18 mouse cellular contexts compared by ENCODE assay signal in the genomic region with DNA sequence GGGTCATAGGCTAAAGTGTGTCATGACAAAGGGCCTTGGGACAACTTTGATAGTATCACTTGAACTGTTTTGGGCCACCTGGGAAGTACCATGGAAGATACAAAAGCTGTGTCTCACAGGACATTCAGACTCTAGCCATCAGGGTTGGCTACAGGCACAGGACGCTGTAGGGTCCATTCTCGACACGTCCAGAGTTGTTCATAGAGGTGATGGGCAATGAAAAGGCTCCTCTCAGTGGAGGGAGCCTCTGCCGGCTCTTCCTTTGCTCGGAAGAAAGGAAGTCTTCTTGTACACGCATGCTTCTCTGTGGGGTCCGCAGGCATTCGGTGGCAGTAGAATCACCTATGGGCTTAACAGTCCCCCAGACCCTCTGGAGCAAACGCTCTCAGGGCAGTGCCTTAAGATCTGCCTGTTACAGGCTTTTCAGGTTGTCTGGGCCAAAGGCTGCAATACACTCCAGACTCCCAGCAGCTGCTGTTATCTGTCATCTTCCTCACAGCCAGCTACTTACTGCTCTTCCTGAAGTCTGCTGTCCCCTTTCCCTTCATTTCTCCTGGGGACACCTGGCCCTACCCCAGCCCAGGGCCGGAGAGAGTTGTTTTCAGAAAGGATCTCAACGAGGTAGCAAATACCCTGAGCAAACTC. TPM values are rescaled to one million over a fixed set of nuclear protein-coding genes. Genes with fewer than 3 reads are reported as not detected.
A peak's percentile ranks its signal among the peaks of the same experiment; 100 is the strongest.
DNase-seq lines count a peak whose midpoint lies in the region; ATAC-seq and TF ChIP-seq lines count a peak whose summit lies in the region.
"Had no signal": no experiment of that assay in that cellular context is flagged by ENCODE, and none has a peak within 500 bp of the region (broad histone marks: within the 10 kb centered on the region; RNA-seq: fewer than 3 reads in every experiment).

No protein-coding gene starts in this region.

- 85% methylated on average over 11 of the region's 11 CpGs for WGBS in hindbrain, embryonic 16.5 days
- 87% methylated on average over 11 of the region's 11 CpGs for WGBS in hindbrain, embryonic 12.5 days
- 82% methylated on average over 11 of the region's 11 CpGs for WGBS in small intestine, adult 2 months

- H3K9ac ChIP-seq in hindbrain, embryonic 16.5 days (ENCODE audit: low read depth, low read length): no peak overlapping the region
- H3K9ac ChIP-seq in hindbrain, embryonic 12.5 days: no peak overlapping the region
- H3K9ac ChIP-seq: hindbrain, embryonic 13.5 days; liver, embryonic 14.5 days; neural tube, embryonic 12.5 days had no signal

- intact Hi-C loops in left cerebral cortex, adult 2 months (cut with DNase I): loop anchor here (2.0 kb wide), 1 partner anchor 17 kb away; no protein-coding TSS in a partner anchor

- H3K36me3 ChIP-seq in hindbrain, embryonic 16.5 days (ENCODE audit: control insufficient read depth, insufficient read depth, low read length): no peaks in the 10 kb centered on the region
- H3K36me3 ChIP-seq in hindbrain, embryonic 12.5 days: no peaks in the 10 kb centered on the region
- no peaks in the 10 kb centered on the region for H3K36me3 ChIP-seq in small intestine, adult 2 months (ENCODE audit: control insufficient read depth, insufficient read depth, low read length)
- H3K36me3 ChIP-seq: hindbrain, embryonic 13.5 days; neural tube, embryonic 12.5 days had no signal

- peak overlapping the region; percentile 20; the same call in 1 of the 2 replicates for H3K4me2 ChIP-seq in hindbrain, embryonic 16.5 days (ENCODE audit: low read length)
- no peak overlapping the region for H3K4me2 ChIP-seq in hindbrain, embryonic 12.5 days (replicated peaks)
- H3K4me2 ChIP-seq: hindbrain, embryonic 13.5 days; neural tube, embryonic 12.5 days had no signal

- TF ChIP-seq CTCF in left cerebral cortex, adult 2 months (IDR thresholded peaks at IDR 0.05): no peak
- TF ChIP-seq CTCF in small intestine, adult 2 months (IDR thresholded peaks at IDR 0.05; ENCODE audit: extremely low read depth, insufficient read length, insufficient replicate concordance, low read depth, low read length): no peak

- H3K4me3 ChIP-seq in hindbrain, embryonic 16.5 days (ENCODE audit: low read length): no peak overlapping the region
- no peak overlapping the region for H3K4me3 ChIP-seq in hindbrain, embryonic 12.5 days
- H3K4me3 ChIP-seq in left cerebral cortex, adult 2 months: no peak overlapping the region
- H3K4me3 ChIP-seq in small intestine, adult 2 months (ENCODE audit: low read depth, low read length): no peak overlapping the region
- H3K4me3 ChIP-seq: hindbrain, embryonic 13.5 days; neural tube, embryonic 12.5 days had no signal

- no peak for TF ChIP-seq POLR2A in small intestine, adult 2 months (IDR thresholded peaks at IDR 0.05; ENCODE audit: low read depth, low read length)

- ATAC-seq in hindbrain, embryonic 16.5 days: no peak
- no peak for ATAC-seq in hindbrain, embryonic 12.5 days (ENCODE audit: low FRiP score)
- ATAC-seq: forebrain, embryonic 16.5 days had no signal

- DNase-seq in gastrocnemius, adult 18-20 months (ENCODE audit: low spot score): peak; percentile 15
- DNase-seq in gastrocnemius, postnatal 4 days (ENCODE audit: low spot score in 2 of 2): no peak
- no peak for DNase-seq in left cerebral cortex, adult 2 months (ENCODE audit: extremely low spot score in 1 of 2, low spot score in 2 of 2)
- no peak for DNase-seq in left cerebral cortex, adult 9 months (ENCODE audit: low spot score in 2 of 2)
- DNase-seq: right cerebral cortex, postnatal 25 days had no signal

- H3K4me1 ChIP-seq in hindbrain, embryonic 16.5 days (ENCODE audit: control insufficient read depth, insufficient read depth, low read depth, low read length): peaks cover 9% of the 10 kb centered on the region; the same call in 1 of the 2 replicates
- peaks cover 23% of the 10 kb centered on the region for H3K4me1 ChIP-seq in hindbrain, embryonic 12.5 days
- H3K4me1 ChIP-seq in small intestine, adult 2 months (ENCODE audit: control insufficient read depth, insufficient read depth, insufficient read length, low read length): peaks cover 37% of the 10 kb centered on the region

- H3K27me3 ChIP-seq in hindbrain, embryonic 16.5 days (replicated peaks; ENCODE audit: control insufficient read depth, insufficient read depth, low read length): no peaks in the 10 kb centered on the region
- peaks cover 14% of the 10 kb centered on the region; the same call in 1 of the 2 replicates for H3K27me3 ChIP-seq in hindbrain, embryonic 12.5 days
- no peaks in the 10 kb centered on the region for H3K27me3 ChIP-seq in small intestine, adult 2 months (ENCODE audit: control insufficient read depth, insufficient read depth, low read length)

- H3K27ac ChIP-seq in hindbrain, embryonic 16.5 days (ENCODE audit: low read depth, low read length): no peak overlapping the region
- H3K27ac ChIP-seq in hindbrain, embryonic 12.5 days: no peak overlapping the region
- 0 out of 2 replicates have a peak overlapping the region, but pooled peaks have one; percentile 5 for H3K27ac ChIP-seq in left cerebral cortex, adult 2 months
- peak overlapping the region; percentile 97 for H3K27ac ChIP-seq in small intestine, adult 2 months (ENCODE audit: insufficient read depth, low read depth, low read length)
- H3K27ac ChIP-seq: hindbrain, embryonic 13.5 days; liver, embryonic 14.5 days; neural tube, embryonic 12.5 days had no signal

- no peaks in the 10 kb centered on the region for H3K9me3 ChIP-seq in hindbrain, embryonic 16.5 days (ENCODE audit: control insufficient read depth, low read length)
- H3K9me3 ChIP-seq in hindbrain, embryonic 12.5 days (replicated peaks): no peaks in the 10 kb centered on the region
- H3K9me3 ChIP-seq: hindbrain, embryonic 13.5 days; neural tube, embryonic 12.5 days had no signal

RNA-seq across cellular contexts. Expression of a gene that starts 10.6 kb away (rescaled TPM):
- total RNA-seq in gastrocnemius, adult 18-20 months (2021): 100 to 1,000 TPM; 125 to 221 TPM
- 100 to 1,000 TPM in 1 of 2 experiments, 10 to 100 TPM in 1; 96.7 to 121 TPM for total RNA-seq in gastrocnemius, postnatal 4 days (2021)
- 12.8 and 18.6 TPM in 2 replicates for polyA plus RNA-seq in hindbrain, embryonic 16.5 days (2015; fragmentation: Nextera tagmentation; extraction: Ambion mirVana)
- 11.5 and 14.2 TPM in 2 replicates for polyA plus RNA-seq in hindbrain, embryonic 12.5 days (2016; fragmentation: Nextera tagmentation; extraction: Ambion mirVana)
- 100 to 1,000 TPM in 1 of 2 experiments, 10 to 100 TPM in 1; 99.3 to 120 TPM for total RNA-seq in left cerebral cortex, adult 2 months (2021)
- 12.0 and 17.7 TPM in 2 replicates for polyA plus RNA-seq in small intestine, adult 2 months (2012; rRNA removed)

RNA-seq across cellular contexts. Expression of a gene that starts 24.1 kb away (rescaled TPM):
- total RNA-seq in gastrocnemius, adult 18-20 months (2021): not detected
- total RNA-seq in gastrocnemius, postnatal 4 days (2021): not detected
- 0.20 and 0.31 TPM in 2 replicates for polyA plus RNA-seq in hindbrain, embryonic 16.5 days (2015; fragmentation: Nextera tagmentation; extraction: Ambion mirVana)
- 0.14 and 0.30 TPM in 2 replicates for polyA plus RNA-seq in hindbrain, embryonic 12.5 days (2016; fragmentation: Nextera tagmentation; extraction: Ambion mirVana)
- 1 to 10 TPM in 1 of 2 experiments, under 1 TPM in 1; 0.82 to 1.6 TPM for total RNA-seq in left cerebral cortex, adult 2 months (2021)
- 0.04 TPM in 2 replicates for polyA plus RNA-seq in small intestine, adult 2 months (2012; rRNA removed)
- total RNA-seq: gastrocnemius, adult 8-10 months; left cerebral cortex, postnatal 4 days; megakaryocyte, adult 5-6 weeks had no signal
- polyA plus RNA-seq: forebrain, embryonic 16.5 days; liver, embryonic 14.5 days had no signal

RNA-seq across cellular contexts. Expression of a gene that starts 29.7 kb away (rescaled TPM):
- total RNA-seq in gastrocnemius, adult 18-20 months (2021): 1 to 10 TPM; 3.9 to 5.4 TPM
- 10 to 100 TPM; 12.9 to 15.0 TPM for total RNA-seq in gastrocnemius, postnatal 4 days (2021)
- polyA plus RNA-seq in hindbrain, embryonic 16.5 days (2015; fragmentation: Nextera tagmentation; extraction: Ambion mirVana): 8.5 and 9.5 TPM in 2 replicates
- 1.4 and 1.8 TPM in 2 replicates for polyA plus RNA-seq in hindbrain, embryonic 12.5 days (2016; fragmentation: Nextera tagmentation; extraction: Ambion mirVana)
- 10 to 100 TPM; 14.2 to 15.3 TPM for total RNA-seq in left cerebral cortex, adult 2 months (2021)
- 6.4 and 7.0 TPM in 2 replicates for polyA plus RNA-seq in small intestine, adult 2 months (2012; rRNA removed)

RNA-seq across cellular contexts. Expression of a gene that starts 34.2 kb away (rescaled TPM):
- total RNA-seq in gastrocnemius, adult 18-20 months (2021): 10 to 100 TPM in 1 of 2 experiments, 1 to 10 TPM in 1; 7.9 to 10.5 TPM
- 10 to 100 TPM; 21.7 to 33.0 TPM for total RNA-seq in gastrocnemius, postnatal 4 days (2021)
- 10.2 and 18.7 TPM in 2 replicates for polyA plus RNA-seq in hindbrain, embryonic 16.5 days (2015; fragmentation: Nextera tagmentation; extraction: Ambion mirVana)
- not detected in 2 replicates for polyA plus RNA-seq in hindbrain, embryonic 12.5 days (2016; fragmentation: Nextera tagmentation; extraction: Ambion mirVana)
- total RNA-seq in left cerebral cortex, adult 2 months (2021): 100 to 1,000 TPM; 838 to 856 TPM
- 17.0 and 20.7 TPM in 2 replicates for polyA plus RNA-seq in small intestine, adult 2 months (2012; rRNA removed)
- polyA plus RNA-seq: C2C12 had no signal

RNA-seq across cellular contexts. Expression of a gene that starts 35.9 kb away (rescaled TPM):
- 1 to 10 TPM in 1 of 2 experiments, under 1 TPM in 1; 0.43 to 1.9 TPM for total RNA-seq in gastrocnemius, adult 18-20 months (2021)
- total RNA-seq in gastrocnemius, postnatal 4 days (2021): under 1 TPM in 1 of 2 experiments, not detected in 1; 0.10 TPM
- polyA plus RNA-seq in hindbrain, embryonic 16.5 days (2015; fragmentation: Nextera tagmentation; extraction: Ambion mirVana): 0.14 and 0.24 TPM in 2 replicates
- polyA plus RNA-seq in hindbrain, embryonic 12.5 days (2016; fragmentation: Nextera tagmentation; extraction: Ambion mirVana): 0.26 and 0.30 TPM in 2 replicates
- total RNA-seq in left cerebral cortex, adult 2 months (2021): under 1 TPM in 1 of 2 experiments, not detected in 1; 0.56 TPM
- polyA plus RNA-seq in small intestine, adult 2 months (2012; rRNA removed): not detected in 2 replicates
- total RNA-seq: megakaryocyte, adult 5-6 weeks; midbrain, postnatal 0 days had no signal
- polyA plus RNA-seq: intestine, postnatal 0 days had no signal

Comparison
In these comparisons a context has a peak if more than half of its experiments do, and no peak if none do; other contexts are left out.
1. H3K27ac ChIP-seq: peak in left cerebral cortex, adult 2 months (single experiment) and small intestine, adult 2 months (single experiment); none in hindbrain, embryonic 16.5 days (single experiment) and hindbrain, embryonic 12.5 days (single experiment).